Mouse (Mus musculus) thymus, adult 2 months (tissue): ENCODE measurements at regions not wholly inside any gene's neighbourhood (a gene's known extent, or its start where the extent isn't known, plus 50 kb on each side); places are given as distances from the start of the nearest gene placed in this dataset.

ENCODE experiments used
- CTCF ChIP-seq: fragments of 200-500 bp; IDR thresholded peaks from 2 replicates; pipeline ENCODE4 v1.5.1; 2012; ENCODE audit warnings: mild to moderate bottlenecking, control low read depth, low read length, moderate library complexity, borderline replicate concordance; ENCODE audit not compliant: control insufficient read depth, poor library complexity, insufficient read depth; ENCODE audit errors: extremely low read depth
- POLR2A ChIP-seq: fragments of 200-500 bp; IDR thresholded peaks from 2 replicates; pipeline ENCODE4 v1.6.1; 2012; ENCODE audit warnings: mild to moderate bottlenecking, low read length, control low read depth, moderate library complexity; ENCODE audit not compliant: control insufficient read depth, poor library complexity, insufficient read depth; ENCODE audit errors: extremely low read depth

DNA sequence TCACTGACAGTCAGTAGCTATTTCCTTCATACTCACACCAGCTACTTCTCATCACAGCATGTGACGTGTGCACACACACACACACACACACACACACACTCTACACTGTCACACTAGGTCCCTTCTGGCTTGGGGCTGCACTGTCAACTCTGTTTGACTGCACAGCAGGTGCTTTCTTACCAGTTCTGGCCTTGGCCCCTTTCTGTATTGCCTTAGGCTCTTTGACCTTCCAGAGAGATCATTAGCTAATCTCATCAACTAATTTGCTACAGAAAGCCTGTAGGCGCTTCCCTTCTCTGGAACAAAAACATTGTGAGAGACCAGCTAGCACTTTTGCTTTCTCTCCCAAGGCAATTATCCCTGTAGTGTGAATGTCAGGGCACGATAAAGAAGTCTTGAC, 334.4 kb downstream of the Mllt3 start:
- TF ChIP-seq CTCF (no peak), POLR2A (no peak)
